In genomic region chr10:87821906-87822305, GRCm38 (mm10) we compare ENCODE assay signal across 30 mouse cellular contexts. TPM values are rescaled to one million over a fixed set of nuclear protein-coding genes. Genes with fewer than 3 reads are reported as not detected.
A peak's percentile ranks its signal among the peaks of the same experiment; 100 is the strongest.
DNase-seq lines count a peak whose midpoint lies in the region; ATAC-seq and TF ChIP-seq lines count a peak whose summit lies in the region.
"Had no signal": no experiment of that assay in that cellular context is flagged by ENCODE, and none has a peak within 500 bp of the region (broad histone marks: within the 10 kb centered on the region; RNA-seq: fewer than 3 reads in every experiment).

No protein-coding gene starts in this region.

- no peak for TF ChIP-seq POLR2A in kidney, adult 2 months (IDR thresholded peaks at IDR 0.05; ENCODE audit: low read depth, low read length)

- H3K27ac ChIP-seq in kidney, adult 2 months (ENCODE audit: insufficient read depth, low read depth, low read length) = no peak overlapping the region
- H3K27ac ChIP-seq: forebrain, embryonic 12.5 days; hindbrain, postnatal 0 days; intestine, embryonic 15.5 days; limb, embryonic 10.5 days; limb, embryonic 15.5 days; liver, embryonic 13.5 days; midbrain, embryonic 12.5 days; neural tube, embryonic 12.5 days; stomach, embryonic 15.5 days had no signal

- no peak for TF ChIP-seq CTCF in kidney, adult 2 months (conservative IDR thresholded peaks at IDR 0.05; ENCODE audit: insufficient read depth, insufficient read length, low read depth, low read length)

- 31% methylated on average over 10 of the region's 10 CpGs for WGBS in kidney, adult 2 months

- no peaks in the 10 kb centered on the region for H3K4me1 ChIP-seq in kidney, adult 2 months (ENCODE audit: control insufficient read depth, insufficient read depth, low read length)
- H3K4me1 ChIP-seq: forebrain, embryonic 12.5 days; intestine, embryonic 15.5 days; limb, embryonic 10.5 days; limb, embryonic 15.5 days; liver, embryonic 13.5 days; megakaryocyte, embryonic 14.5 days; midbrain, embryonic 12.5 days; neural tube, embryonic 12.5 days; stomach, embryonic 15.5 days had no signal

- no peaks in the 10 kb centered on the region for H3K27me3 ChIP-seq in kidney, adult 2 months (replicated peaks; ENCODE audit: control insufficient read depth, insufficient read depth, low read length)
- H3K27me3 ChIP-seq: forebrain, embryonic 12.5 days; intestine, embryonic 15.5 days; limb, embryonic 15.5 days; liver, embryonic 13.5 days; megakaryocyte, embryonic 14.5 days; midbrain, embryonic 12.5 days; neural tube, embryonic 12.5 days; stomach, embryonic 15.5 days had no signal

- H3K36me3 ChIP-seq in kidney, adult 2 months (ENCODE audit: control insufficient read depth, insufficient read depth, low read length) = no peaks in the 10 kb centered on the region
- H3K36me3 ChIP-seq: forebrain, embryonic 12.5 days; G1E; intestine, embryonic 15.5 days; limb, embryonic 10.5 days; limb, embryonic 15.5 days; liver, embryonic 13.5 days; midbrain, embryonic 12.5 days; neural tube, embryonic 12.5 days; stomach, embryonic 15.5 days had no signal

- no peak overlapping the region for H3K4me3 ChIP-seq in kidney, adult 2 months (ENCODE audit: insufficient read depth, low read depth, low read length)
- H3K4me3 ChIP-seq: forebrain, embryonic 12.5 days; intestine, embryonic 15.5 days; limb, embryonic 10.5 days; limb, embryonic 15.5 days; liver, embryonic 13.5 days; megakaryocyte, embryonic 14.5 days; midbrain, embryonic 12.5 days; myocyte; neural tube, embryonic 12.5 days; stomach, embryonic 15.5 days had no signal

- ATAC-seq in erythroblast, adult 5-6 weeks (replicated peaks; ENCODE audit: low FRiP score, poor library complexity, severe bottlenecking) = no peak
- ATAC-seq: forebrain, postnatal 0 days; hindbrain, postnatal 0 days; intestine, embryonic 15.5 days; lung, postnatal 0 days had no signal

- DNase-seq in kidney, adult 2 months = peak; percentile 21
- no peak for DNase-seq in kidney, adult 8-10 months
- DNase-seq in ovary, postnatal 36 days (ENCODE audit: low spot score) = peak; percentile 25
- DNase-seq in ovary, postnatal 10 days (ENCODE audit: low spot score) = no peak
- DNase-seq in adrenal gland, postnatal 14 days = peak; percentile 74
- DNase-seq in heart, adult 8-10 months (ENCODE audit: low spot score) = no peak
- DNase-seq: cerebellum, adult 11-12 months; cerebellum, adult 9-11 months; embryo, embryonic 11 days; forebrain, postnatal 0 days; heart, postnatal 14 days; liver, embryonic 13.5 days; lung, adult 18-20 months; lung, postnatal 4 days; right cerebral cortex, postnatal 25 days; thymus, adult 18-20 months; thymus, postnatal 25 days had no signal

RNA-seq across cellular contexts. Expression of gene Igf1, which starts 36.2 kb away (rescaled TPM):
- 28.9 and 29.7 TPM in 2 replicates for polyA plus RNA-seq in kidney, adult 2 months (2012; rRNA removed)
- 23.4 and 112 TPM in 2 replicates for total RNA-seq in adrenal gland, postnatal 14 days (2021)
- 1 to 10 TPM; 7.6 to 9.7 (median 8.2) TPM for total RNA-seq in heart, adult 8-10 months (2022)
- total RNA-seq in erythroblast, adult 5-6 weeks (2015; ENCODE audit: low replicate concordance) = 15.9 and 25.3 TPM in 2 replicates
- total RNA-seq in erythroblast, adult 5-6 weeks (2017; ENCODE audit: low replicate concordance) = 7.3 and 13.2 TPM in 2 replicates

Comparison
In these comparisons a context has a peak if more than half of its experiments do, and no peak if none do; other contexts are left out.
1. DNase-seq: peak in kidney, adult 2 months (single experiment), ovary, postnatal 36 days (single experiment) and adrenal gland, postnatal 14 days (single experiment); none in kidney, adult 8-10 months (0 of 2), ovary, postnatal 10 days (single experiment) and heart, adult 8-10 months (single experiment).